Mouse (Mus musculus): Measurements from ENCODE around the gene Osbpl6. TPM values are rescaled to one million over a fixed set of nuclear protein-coding genes. Genes with fewer than 3 reads are reported as not detected.

Gene Osbpl6
- polyA plus RNA-seq, 1 experiment from 2014 or later: 10.4 TPM

DNA sequence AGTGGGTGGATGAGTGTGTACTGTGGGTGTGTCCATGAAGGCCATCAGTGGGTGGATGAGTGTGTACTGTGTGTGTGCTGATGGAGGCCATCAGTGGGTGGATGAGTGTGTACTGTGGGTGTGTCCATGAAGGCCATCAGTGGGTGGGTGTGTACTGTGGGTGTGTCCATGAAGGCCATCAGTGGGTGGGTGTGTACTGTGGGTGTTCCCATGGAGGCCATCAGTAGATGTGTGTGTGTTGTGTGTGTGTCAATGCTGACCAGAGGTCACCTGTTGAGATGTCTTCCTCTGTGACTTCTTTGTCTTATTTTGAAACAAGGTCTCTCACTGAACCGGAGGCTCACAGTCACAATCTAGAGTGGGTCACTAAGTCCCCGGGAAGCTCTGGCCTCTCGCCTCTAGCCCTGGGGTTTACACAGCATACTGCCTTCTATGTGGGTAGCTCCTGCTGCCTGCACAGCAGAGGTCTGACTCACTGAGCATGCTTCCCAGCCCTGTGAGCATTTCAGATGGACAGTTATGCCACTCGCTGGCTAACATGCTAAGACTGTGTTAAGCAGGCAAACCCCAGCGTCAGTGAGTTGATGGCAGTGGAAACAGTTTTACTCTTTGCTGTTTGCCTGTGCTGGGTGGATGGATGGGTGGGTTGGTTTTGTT lies 112.2 kb downstream of the Osbpl6 start:
- Histone ChIP-seq H3K4me1 (peaks cover 3% of the 10 kb centered on the region; the same call in 1 of the 2 replicates), H3K9me3 (no peaks in the 10 kb centered on the region), H3K36me3 (replicated peaks) (no peaks in the 10 kb centered on the region), H3K27me3 (ENCODE audit: poor library complexity, severe bottlenecking) (no peaks in the 10 kb centered on the region), H3K4me3 (no peak overlapping the region), H3K27ac (no peak overlapping the region)
- WGBS: 95% methylated on average over 5 of the region's 5 CpGs
- DNase-seq (ENCODE audit: extremely low spot score, low spot score): no peak

DNA sequence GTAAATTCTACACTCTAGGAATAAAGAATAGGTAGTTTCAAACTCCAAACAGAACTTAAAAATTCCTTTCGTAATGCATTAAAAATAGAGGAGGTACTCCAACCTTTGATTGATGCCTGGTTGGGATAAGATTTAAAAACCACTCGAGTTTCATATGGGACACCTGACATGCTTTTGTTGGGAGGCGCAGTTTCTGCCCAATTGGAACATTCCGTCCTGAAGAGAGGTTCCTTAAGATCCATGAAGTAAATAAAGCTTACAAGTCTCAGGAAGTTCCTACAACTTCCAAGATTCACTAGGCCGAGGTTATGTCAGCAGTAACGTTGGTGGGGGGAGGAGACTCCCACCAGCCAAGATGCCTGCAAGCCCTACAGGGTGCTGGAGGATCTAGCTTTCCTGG lies 115.3 kb downstream of the Osbpl6 start:
- no peaks in the 10 kb centered on the region for H3K36me3 ChIP-seq (replicated peaks)
- no peak for DNase-seq (ENCODE audit: extremely low spot score, low spot score)
- peaks cover 14% of the 10 kb centered on the region for H3K4me1 ChIP-seq
- H3K9me3 ChIP-seq: no peaks in the 10 kb centered on the region
- no peak overlapping the region for H3K4me3 ChIP-seq
- H3K27me3 ChIP-seq (ENCODE audit: poor library complexity, severe bottlenecking): no peaks in the 10 kb centered on the region
- H3K27ac ChIP-seq: no peak overlapping the region
- 86% methylated on average over 6 of the region's 6 CpGs for WGBS

DNA sequence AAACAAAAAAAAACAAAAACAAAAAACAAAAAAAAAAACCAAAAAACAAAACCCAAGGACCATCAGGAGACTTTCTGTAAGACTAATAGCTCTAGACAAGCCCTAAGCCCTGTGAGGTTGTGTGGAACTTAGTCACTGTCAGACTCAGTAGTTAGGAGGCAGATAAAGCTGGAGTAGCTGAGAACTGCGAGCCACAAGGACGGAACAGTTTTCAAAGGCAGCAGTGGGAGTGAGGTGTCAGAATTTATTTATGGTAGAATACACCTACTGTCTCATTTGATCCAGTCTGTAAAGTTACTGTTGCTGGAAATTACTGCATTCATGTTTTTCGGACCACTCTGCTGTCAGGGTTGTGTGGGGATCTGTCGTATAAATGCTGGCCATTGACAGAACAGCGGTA lies 118.1 kb downstream of the Osbpl6 start:
- H3K4me3 ChIP-seq: no peak overlapping the region
- peaks cover 14% of the 10 kb centered on the region for H3K4me1 ChIP-seq
- H3K27me3 ChIP-seq (ENCODE audit: poor library complexity, severe bottlenecking): no peaks in the 10 kb centered on the region
- no peaks in the 10 kb centered on the region for H3K36me3 ChIP-seq (replicated peaks)
- H3K27ac ChIP-seq: no peak overlapping the region
- no peak for DNase-seq (ENCODE audit: extremely low spot score, low spot score)
- 90% methylated on average over 5 of the region's 5 CpGs for WGBS
- H3K9me3 ChIP-seq: no peaks in the 10 kb centered on the region

DNA sequence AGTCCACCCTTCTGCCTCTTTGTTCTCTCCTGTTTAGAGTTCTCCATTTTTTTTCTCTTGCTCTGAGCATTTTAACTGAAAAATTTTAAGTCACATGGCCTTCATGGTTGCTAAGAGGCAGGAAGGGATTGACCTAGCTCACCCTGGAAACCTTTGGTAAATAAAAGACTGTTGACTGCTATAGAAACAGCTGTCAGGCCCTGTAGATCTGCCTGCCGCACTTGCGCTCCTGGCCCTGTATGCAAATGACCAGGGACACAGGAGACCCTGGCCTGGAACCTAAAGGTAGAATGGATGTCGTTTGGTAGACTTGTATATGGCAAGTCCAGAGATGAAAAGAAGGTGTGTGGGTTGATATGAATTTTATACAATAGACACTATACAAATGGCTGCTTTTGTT lies 119.3 kb downstream of the Osbpl6 start:
- H3K4me1 ChIP-seq: peaks cover 14% of the 10 kb centered on the region
- H3K4me3 ChIP-seq: no peak overlapping the region
- DNase-seq (ENCODE audit: extremely low spot score, low spot score): no peak
- no peak overlapping the region for H3K27ac ChIP-seq
- no peaks in the 10 kb centered on the region for H3K27me3 ChIP-seq (ENCODE audit: poor library complexity, severe bottlenecking)
- H3K9me3 ChIP-seq: no peaks in the 10 kb centered on the region
- no peaks in the 10 kb centered on the region for H3K36me3 ChIP-seq (replicated peaks)
- 64% methylated on average over 3 of the region's 3 CpGs for WGBS

DNA sequence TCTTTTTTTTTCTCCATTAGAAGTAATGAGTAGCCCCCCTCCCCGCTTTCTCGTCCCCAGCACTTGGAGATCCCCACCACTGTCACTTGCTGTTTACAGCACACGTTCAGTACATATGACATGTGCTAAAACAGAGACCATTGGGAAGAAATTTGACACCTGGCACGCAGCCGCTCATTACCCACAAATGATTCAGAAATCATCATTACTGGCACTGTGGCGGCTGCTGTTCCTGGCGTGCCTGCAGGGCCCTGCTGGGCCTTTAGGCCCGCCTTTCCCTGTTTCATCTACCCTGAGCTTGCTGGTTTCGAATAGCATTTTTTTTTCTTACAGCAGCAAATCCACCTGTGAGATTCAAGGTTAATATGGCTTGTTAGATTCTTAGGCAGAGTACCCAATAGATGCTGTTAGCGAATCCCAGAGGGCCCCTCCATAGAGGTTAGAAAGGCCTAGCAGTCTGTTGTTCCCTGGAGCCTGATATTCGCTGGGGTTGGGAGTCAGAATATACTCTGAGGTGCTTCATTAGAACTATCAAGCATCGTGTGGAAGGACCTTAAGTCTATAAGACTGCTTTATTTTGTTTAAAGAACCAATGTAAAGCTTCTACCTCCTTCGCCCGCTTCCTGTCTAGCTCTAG lies 126.3 kb downstream of the Osbpl6 start:
- no peak for DNase-seq (ENCODE audit: extremely low spot score, low spot score)
- 86% methylated on average over 14 of the region's 14 CpGs for WGBS
- H3K36me3 ChIP-seq (replicated peaks): no peaks in the 10 kb centered on the region
- H3K4me3 ChIP-seq: no peak overlapping the region
- no peaks in the 10 kb centered on the region for H3K9me3 ChIP-seq
- H3K27me3 ChIP-seq (ENCODE audit: poor library complexity, severe bottlenecking): no peaks in the 10 kb centered on the region
- no peak overlapping the region for H3K27ac ChIP-seq
- H3K4me1 ChIP-seq: peaks cover 28% of the 10 kb centered on the region

DNA sequence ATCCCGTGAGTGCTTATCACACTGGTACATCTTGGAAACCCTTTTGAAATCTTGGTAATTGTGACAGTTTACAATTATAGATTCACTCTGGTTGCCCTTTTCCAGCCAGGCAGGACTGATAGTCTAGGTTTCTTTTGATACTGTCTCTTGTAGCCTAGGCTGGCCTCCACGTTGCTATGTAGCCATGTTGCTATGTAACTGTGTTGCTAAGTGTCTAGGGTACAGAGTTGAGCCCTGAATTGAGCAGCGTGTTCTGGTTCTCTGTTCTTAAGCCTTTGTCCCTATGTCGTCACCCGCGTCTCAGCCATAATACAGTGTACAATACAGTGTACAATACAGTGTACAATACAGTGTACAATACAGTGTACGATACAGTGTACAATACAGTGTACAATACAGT lies 128.6 kb downstream of the Osbpl6 start:
- H3K27ac ChIP-seq: no peak overlapping the region
- WGBS: 89% methylated on average over 7 of the region's 7 CpGs
- DNase-seq (ENCODE audit: extremely low spot score, low spot score): no peak
- no peaks in the 10 kb centered on the region for H3K9me3 ChIP-seq
- peaks cover 33% of the 10 kb centered on the region for H3K4me1 ChIP-seq
- H3K36me3 ChIP-seq (replicated peaks): no peaks in the 10 kb centered on the region
- no peaks in the 10 kb centered on the region for H3K27me3 ChIP-seq (ENCODE audit: poor library complexity, severe bottlenecking)
- H3K4me3 ChIP-seq: no peak overlapping the region

DNA sequence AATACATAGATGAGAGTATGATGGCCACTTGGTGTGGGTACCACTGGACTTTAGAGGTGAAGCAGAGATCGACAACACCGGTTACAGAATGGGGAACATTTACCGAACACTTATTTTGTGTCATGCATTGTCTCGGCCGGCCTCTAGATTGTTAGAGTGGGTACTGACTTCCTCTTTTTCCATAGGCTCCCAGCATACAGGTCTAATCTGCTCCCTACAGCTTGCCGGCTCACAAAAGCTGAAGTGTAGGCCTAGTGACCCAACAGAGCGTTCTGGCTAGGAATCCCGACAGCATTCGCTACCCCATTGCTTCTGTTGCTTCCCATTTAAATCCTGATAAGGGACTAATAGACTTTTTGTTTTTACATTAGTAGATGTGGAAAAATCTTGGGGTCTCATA lies 135.6 kb downstream of the Osbpl6 start:
- Histone ChIP-seq H3K27me3 (ENCODE audit: poor library complexity, severe bottlenecking) (no peaks in the 10 kb centered on the region), H3K27ac (no peak overlapping the region), H3K4me1 (peaks cover 8% of the 10 kb centered on the region), H3K36me3 (replicated peaks) (no peaks in the 10 kb centered on the region), H3K9me3 (no peaks in the 10 kb centered on the region), H3K4me3 (no peak overlapping the region)
- 94% methylated on average over 9 of the region's 9 CpGs for WGBS
- DNase-seq (ENCODE audit: extremely low spot score, low spot score): no peak

DNA sequence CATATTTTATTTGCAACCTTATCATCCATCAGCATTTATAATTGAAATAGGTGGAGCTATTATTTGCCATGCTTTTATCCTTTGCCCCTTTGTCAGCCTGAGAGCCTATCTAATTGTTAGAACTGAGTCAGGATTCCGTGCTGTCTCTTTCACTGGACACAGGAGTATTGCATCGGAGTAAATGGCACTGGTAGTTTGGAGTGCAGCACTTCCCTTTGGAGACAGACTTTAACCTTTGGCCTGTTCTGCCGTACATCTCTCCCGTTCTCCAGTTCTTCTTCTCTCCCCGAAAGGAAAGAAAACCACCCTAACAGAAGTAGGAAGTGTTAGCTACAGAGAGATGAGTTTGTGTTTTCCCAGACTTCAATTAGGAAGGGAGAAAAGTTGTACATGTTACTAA lies 136.6 kb downstream of the Osbpl6 start:
- H3K36me3 ChIP-seq (replicated peaks): no peaks in the 10 kb centered on the region
- no peak overlapping the region for H3K27ac ChIP-seq
- peaks cover 8% of the 10 kb centered on the region for H3K4me1 ChIP-seq
- no peak overlapping the region for H3K4me3 ChIP-seq
- H3K9me3 ChIP-seq: no peaks in the 10 kb centered on the region
- DNase-seq (ENCODE audit: extremely low spot score, low spot score): no peak
- no peaks in the 10 kb centered on the region for H3K27me3 ChIP-seq (ENCODE audit: poor library complexity, severe bottlenecking)
- 90% methylated on average over 5 of the region's 5 CpGs for WGBS

DNA sequence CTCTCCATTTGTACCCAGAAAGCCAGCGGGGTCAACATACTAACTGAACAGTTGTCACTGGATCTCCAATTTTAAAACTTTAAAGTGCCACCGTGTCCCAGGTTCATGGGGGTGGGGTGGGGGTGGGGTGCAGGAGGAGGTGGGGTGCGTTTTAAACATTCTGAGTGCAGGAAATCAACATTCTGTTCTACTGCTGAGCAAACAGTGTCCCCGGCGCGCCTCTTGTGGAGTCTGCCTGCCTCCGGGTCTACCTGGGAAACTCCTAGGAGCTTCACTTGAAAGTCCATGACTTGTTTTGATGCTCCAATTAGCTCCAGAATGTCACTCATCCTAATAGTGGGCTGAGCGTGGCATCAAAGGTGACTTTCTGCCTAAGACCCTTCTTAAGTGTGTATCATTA lies 139.2 kb downstream of the Osbpl6 start:
- no peak for DNase-seq (ENCODE audit: extremely low spot score, low spot score)
- WGBS: 88% methylated on average over 8 of the region's 8 CpGs
- no peak overlapping the region for H3K4me3 ChIP-seq
- no peaks in the 10 kb centered on the region for H3K27me3 ChIP-seq (ENCODE audit: poor library complexity, severe bottlenecking)
- no peaks in the 10 kb centered on the region for H3K4me1 ChIP-seq
- H3K36me3 ChIP-seq (replicated peaks): no peaks in the 10 kb centered on the region
- no peak overlapping the region for H3K27ac ChIP-seq
- H3K9me3 ChIP-seq: no peaks in the 10 kb centered on the region

DNA sequence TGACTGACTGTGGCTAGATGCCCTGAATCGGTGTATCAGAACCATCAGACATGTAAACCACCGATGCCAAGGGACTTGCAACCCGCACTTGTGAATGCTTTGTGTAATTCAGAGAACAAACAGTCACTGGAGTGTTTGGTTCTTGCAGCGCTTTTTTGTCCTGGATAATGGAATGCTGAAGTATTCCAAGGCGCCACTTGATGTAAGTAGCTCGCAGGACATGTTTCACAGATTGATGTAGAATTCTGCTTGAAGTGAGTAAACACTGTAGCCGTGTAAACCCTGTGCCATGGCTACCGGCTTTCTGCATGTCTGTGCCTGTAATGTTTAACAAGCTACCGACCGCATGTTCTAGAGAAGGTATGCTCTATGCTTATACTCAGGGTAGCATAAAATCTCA lies 141.9 kb downstream of the Osbpl6 start:
- Histone ChIP-seq H3K4me3 (no peak overlapping the region), H3K27ac (no peak overlapping the region), H3K27me3 (ENCODE audit: poor library complexity, severe bottlenecking) (no peaks in the 10 kb centered on the region), H3K36me3 (replicated peaks) (no peaks in the 10 kb centered on the region), H3K4me1 (no peaks in the 10 kb centered on the region), H3K9me3 (no peaks in the 10 kb centered on the region)
- WGBS: 97% methylated on average over 10 of the region's 10 CpGs
- DNase-seq (ENCODE audit: extremely low spot score, low spot score): no peak

DNA sequence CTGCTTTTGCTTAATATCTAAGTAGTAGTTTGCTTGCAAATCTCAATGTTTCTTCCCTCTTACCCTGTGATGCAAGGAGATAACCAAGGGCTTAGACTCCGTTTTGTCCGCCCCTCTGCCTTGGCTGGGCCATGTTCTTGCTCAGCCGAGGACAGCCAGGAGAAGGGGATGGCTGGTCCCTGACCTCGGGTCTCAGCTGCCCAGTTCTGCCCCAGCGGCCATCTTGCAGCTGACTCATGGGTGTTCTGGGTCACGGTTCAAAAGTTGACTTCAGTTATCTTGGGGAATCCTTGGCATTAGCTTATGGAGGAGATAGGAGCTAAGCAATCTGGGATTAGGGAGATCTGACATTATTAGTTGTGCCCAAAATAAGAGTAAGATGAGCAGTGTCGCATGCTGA lies 142.5 kb downstream of the Osbpl6 start:
- Histone ChIP-seq H3K4me1 (no peaks in the 10 kb centered on the region), H3K27me3 (ENCODE audit: poor library complexity, severe bottlenecking) (no peaks in the 10 kb centered on the region), H3K4me3 (no peak overlapping the region), H3K36me3 (replicated peaks) (no peaks in the 10 kb centered on the region), H3K9me3 (no peaks in the 10 kb centered on the region), H3K27ac (no peak overlapping the region)
- DNase-seq (ENCODE audit: extremely low spot score, low spot score): no peak
- 89% methylated on average over 7 of the region's 7 CpGs for WGBS

DNA sequence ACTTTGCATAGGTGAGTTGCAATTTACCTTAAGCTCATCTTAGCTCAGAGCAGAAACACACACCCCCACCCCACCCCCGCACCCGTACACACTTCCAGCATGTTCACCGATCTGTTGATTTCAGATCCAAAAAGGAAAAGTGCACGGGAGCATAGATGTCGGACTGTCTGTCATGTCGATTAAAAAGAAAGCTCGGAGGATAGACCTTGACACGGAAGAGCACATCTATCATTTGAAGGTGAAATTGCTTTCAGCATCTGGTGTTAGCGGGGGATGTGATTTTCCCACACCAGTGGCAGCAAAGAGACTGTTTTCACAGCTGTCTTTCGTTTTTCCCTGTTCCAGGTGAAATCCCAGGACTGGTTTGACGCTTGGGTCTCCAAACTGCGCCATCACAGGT lies 143.0 kb downstream of the Osbpl6 start:
- Histone ChIP-seq H3K27me3 (ENCODE audit: poor library complexity, severe bottlenecking) (no peaks in the 10 kb centered on the region), H3K36me3 (replicated peaks) (no peaks in the 10 kb centered on the region), H3K4me1 (no peaks in the 10 kb centered on the region), H3K4me3 (no peak overlapping the region), H3K9me3 (no peaks in the 10 kb centered on the region), H3K27ac (no peak overlapping the region)
- 91% methylated on average over 12 of the region's 12 CpGs for WGBS
- no peak for DNase-seq (ENCODE audit: extremely low spot score, low spot score)

DNA sequence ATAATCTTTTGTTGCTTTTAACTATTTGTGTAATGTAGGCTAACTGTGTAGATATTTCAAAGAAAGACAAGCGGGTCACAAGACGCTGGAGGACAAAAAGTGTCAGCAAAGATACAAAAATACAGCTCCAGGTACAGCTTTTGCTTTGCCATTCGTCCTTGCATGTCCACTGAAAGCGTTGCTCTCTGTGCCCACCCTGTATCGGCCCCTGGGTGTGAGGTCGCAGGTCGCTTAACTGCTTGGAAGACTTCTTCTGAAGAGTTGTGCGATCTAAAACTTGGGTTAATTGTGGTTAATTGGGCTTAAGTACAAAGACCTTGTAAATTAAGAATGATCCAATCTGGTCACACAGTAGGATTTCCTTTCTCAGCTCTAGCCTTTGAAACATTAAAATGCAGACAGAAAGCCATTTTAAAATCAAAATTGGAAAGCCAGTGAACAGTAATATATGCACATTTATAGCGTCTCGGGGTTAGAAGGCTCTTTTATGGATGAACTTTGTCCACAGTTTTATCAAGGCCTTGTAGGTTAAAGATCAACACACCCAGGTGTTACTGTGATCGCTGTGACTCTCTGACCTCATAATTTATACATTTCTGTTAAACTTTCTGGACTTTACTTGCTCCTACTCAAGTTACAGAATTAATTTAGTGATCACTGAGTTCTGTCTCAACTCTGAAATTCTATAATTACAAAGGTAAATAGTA lies 149.7 kb downstream of the Osbpl6 start:
- no peaks in the 10 kb centered on the region for H3K9me3 ChIP-seq

More for the DNA sequence above, 149.7 kb downstream of the Osbpl6 start:
- 70% methylated on average over 11 of the region's 11 CpGs for WGBS
- Histone ChIP-seq H3K27me3 (ENCODE audit: poor library complexity, severe bottlenecking) (no peaks in the 10 kb centered on the region), H3K4me3 (no peak overlapping the region), H3K36me3 (replicated peaks) (peaks cover 4% of the 10 kb centered on the region; the same call in 1 of the 2 replicates), H3K27ac (no peak overlapping the region), H3K4me1 (no peaks in the 10 kb centered on the region)
- DNase-seq (ENCODE audit: extremely low spot score, low spot score): no peak

Data from forebrain, embryonic 10.5 days (tissue).